Mouse (Mus musculus): ENCODE data around the gene Cyct. TPM values are rescaled to one million over a fixed set of nuclear protein-coding genes. Genes with fewer than 3 reads are reported as not detected.

Gene Cyct
- not detected in 2 replicates for polyA plus RNA-seq (2016; fragmentation: Nextera tagmentation; extraction: Ambion mirVana)

- no peaks in the 10 kb centered on the region for H3K27me3 ChIP-seq (ENCODE audit: insufficient read depth, poor library complexity, severe bottlenecking)
- H3K27ac ChIP-seq, result no peak within 1 kb of the TSS
- 89% methylated on average over 11 of the region's 11 CpGs for WGBS
- no peak within 1 kb of the TSS for H3K4me3 ChIP-seq
- H3K4me1 ChIP-seq (replicated peaks), result no peaks in the 10 kb centered on the region
- H3K36me3 ChIP-seq, result no peaks in the 10 kb centered on the region
- H3K9me3 ChIP-seq, result no peaks in the 10 kb centered on the region
- DNase-seq (ENCODE audit: low spot score), result no peak
Observed at GRCm38 (mm10) chr2:76360226-76360625, at the start of gene Cyct. Gene Cyct (minus strand): TSS chr2:76360450.

- DNase-seq (ENCODE audit: low spot score), result no peak
- 90% methylated on average over 2 of the region's 2 CpGs for WGBS
Observed at GRCm38 (mm10) chr2:76409986-76410385, 49.7 kb upstream of the Cyct start.

GRCm38 (mm10) chr2:76409526-76409925 is 49.3 kb upstream of the Cyct start:
- H3K27ac ChIP-seq, result no peak overlapping the region
- H3K4me3 ChIP-seq, result no peak overlapping the region
- WGBS, result 80% methylated on average over 1 of the region's 1 CpGs
- H3K4me1 ChIP-seq (replicated peaks), result peaks cover 14% of the 10 kb centered on the region
- peaks cover 19% of the 10 kb centered on the region for H3K27me3 ChIP-seq (ENCODE audit: insufficient read depth, poor library complexity, severe bottlenecking)
- H3K36me3 ChIP-seq, result no peaks in the 10 kb centered on the region
- DNase-seq (ENCODE audit: low spot score), result no peak
- H3K9me3 ChIP-seq, result no peaks in the 10 kb centered on the region

More at GRCm38 (mm10) chr2:76409986-76410385, 49.7 kb upstream of the Cyct start:
- H3K4me1 ChIP-seq (replicated peaks), result peaks cover 14% of the 10 kb centered on the region
- no peak overlapping the region for H3K4me3 ChIP-seq
- H3K36me3 ChIP-seq, result no peaks in the 10 kb centered on the region
- no peaks in the 10 kb centered on the region for H3K9me3 ChIP-seq
- peaks cover 15% of the 10 kb centered on the region for H3K27me3 ChIP-seq (ENCODE audit: insufficient read depth, poor library complexity, severe bottlenecking)
- no peak overlapping the region for H3K27ac ChIP-seq

GRCm38 (mm10) chr2:76406937-76407441 is 46.7 kb upstream of the Cyct start:
- under 1% methylated on average over 49 of the region's 49 CpGs for WGBS
- Histone ChIP-seq H3K4me1 (replicated peaks) (peaks cover 14% of the 10 kb centered on the region), H3K27me3 (ENCODE audit: insufficient read depth, poor library complexity, severe bottlenecking) (peaks cover 37% of the 10 kb centered on the region), H3K4me3 (peak overlapping the region; percentile 94), H3K27ac (peak overlapping the region; percentile 90), H3K9me3 (no peaks in the 10 kb centered on the region), H3K36me3 (no peaks in the 10 kb centered on the region)
- peak; percentile 78 for DNase-seq (ENCODE audit: low spot score)

GRCm38 (mm10) chr2:76406151-76406936 is 46.1 kb upstream of the Cyct start, which contains the start of gene Osbpl6:
Gene Osbpl6 (plus strand): TSS chr2:76406508.
- H3K36me3 ChIP-seq, result no peaks in the 10 kb centered on the region
- peak; percentile 77 for DNase-seq (ENCODE audit: low spot score)
- H3K27me3 ChIP-seq (ENCODE audit: insufficient read depth, poor library complexity, severe bottlenecking), result peaks cover 37% of the 10 kb centered on the region
- WGBS, result under 1% methylated on average over 89 of the region's 89 CpGs
- peaks cover 14% of the 10 kb centered on the region for H3K4me1 ChIP-seq (replicated peaks)
- H3K4me3 ChIP-seq, result peak within 1 kb of the TSS; percentile 94
- peak within 1 kb of the TSS; percentile 90 for H3K27ac ChIP-seq
- no peaks in the 10 kb centered on the region for H3K9me3 ChIP-seq

DNA sequence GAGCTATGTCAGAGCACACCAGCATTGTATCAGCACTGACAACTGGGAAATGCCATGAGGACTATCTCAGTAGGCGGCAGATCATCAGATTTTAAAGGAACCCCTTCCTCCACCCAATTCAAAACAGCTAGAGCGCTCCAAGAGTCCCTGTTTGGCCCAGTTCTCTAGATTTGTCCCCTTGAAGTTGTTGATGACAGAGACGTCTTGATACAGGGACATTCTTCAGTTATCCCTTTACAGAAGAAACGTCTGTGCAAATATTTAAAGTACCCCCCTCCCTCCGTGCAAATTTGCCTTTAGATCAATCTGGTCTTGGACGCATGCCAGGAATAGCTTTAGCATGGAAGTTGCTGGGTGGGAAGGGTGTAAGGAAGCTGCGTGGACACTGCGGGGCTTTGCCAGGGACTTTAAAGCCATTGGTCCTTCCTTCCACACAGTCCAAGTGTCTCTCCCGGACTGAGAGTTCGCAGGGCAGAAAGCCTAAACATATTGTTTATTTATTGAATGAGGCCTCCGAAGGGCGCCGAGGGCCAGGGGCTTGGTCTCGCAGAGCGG is 45.4 kb upstream of the Cyct start:
- Histone ChIP-seq H3K4me3 (peak overlapping the region; percentile 94), H3K4me1 (replicated peaks) (peaks cover 14% of the 10 kb centered on the region), H3K36me3 (no peaks in the 10 kb centered on the region), H3K27ac (peak overlapping the region; percentile 90), H3K27me3 (ENCODE audit: insufficient read depth, poor library complexity, severe bottlenecking) (peaks cover 37% of the 10 kb centered on the region), H3K9me3 (no peaks in the 10 kb centered on the region)
- DNase-seq (ENCODE audit: low spot score), result no peak
- 3% methylated on average over 15 of the region's 15 CpGs for whole genome bisulfite sequencing

- peaks cover 24% of the 10 kb centered on the region for H3K27me3 ChIP-seq (ENCODE audit: insufficient read depth, poor library complexity, severe bottlenecking)
- no peak for DNase-seq (ENCODE audit: low spot score)
- H3K4me1 ChIP-seq (replicated peaks), result peaks cover 4% of the 10 kb centered on the region
- no peak overlapping the region for H3K4me3 ChIP-seq
- H3K27ac ChIP-seq, result no peak overlapping the region
- H3K36me3 ChIP-seq, result no peaks in the 10 kb centered on the region
- no peaks in the 10 kb centered on the region for H3K9me3 ChIP-seq
Observed at GRCm38 (mm10) chr2:76400178-76400577, 39.9 kb upstream of the Cyct start.

- Histone ChIP-seq H3K27ac (no peak overlapping the region), H3K4me3 (no peak overlapping the region), H3K36me3 (peaks cover 69% of the 10 kb centered on the region), H3K4me1 (replicated peaks) (no peaks in the 10 kb centered on the region), H3K9me3 (no peaks in the 10 kb centered on the region), H3K27me3 (ENCODE audit: insufficient read depth, poor library complexity, severe bottlenecking) (no peaks in the 10 kb centered on the region)
- no peak for DNase-seq (ENCODE audit: low spot score)
Observed at GRCm38 (mm10) chr2:76386531-76386930, 26.3 kb upstream of the Cyct start.

- Histone ChIP-seq H3K36me3 (peaks cover 98% of the 10 kb centered on the region), H3K27ac (no peak overlapping the region), H3K27me3 (ENCODE audit: insufficient read depth, poor library complexity, severe bottlenecking) (no peaks in the 10 kb centered on the region), H3K4me3 (no peak overlapping the region), H3K9me3 (no peaks in the 10 kb centered on the region), H3K4me1 (replicated peaks) (no peaks in the 10 kb centered on the region)
- no peak for DNase-seq (ENCODE audit: low spot score)
- WGBS, result 95% methylated on average over 19 of the region's 19 CpGs
Observed at GRCm38 (mm10) chr2:76378646-76379045, 18.4 kb upstream of the Cyct start.

GRCm38 (mm10) chr2:76374544-76375206 is 14.4 kb upstream of the Cyct start:
- H3K27me3 ChIP-seq (ENCODE audit: insufficient read depth, poor library complexity, severe bottlenecking), result no peaks in the 10 kb centered on the region
- H3K27ac ChIP-seq, result no peak overlapping the region
- H3K4me3 ChIP-seq, result no peak overlapping the region
- DNase-seq (ENCODE audit: low spot score), result no peak
- peaks cover 14% of the 10 kb centered on the region for H3K4me1 ChIP-seq (replicated peaks)
- 91% methylated on average over 6 of the region's 6 CpGs for WGBS
- peaks cover 80% of the 10 kb centered on the region for H3K36me3 ChIP-seq
- H3K9me3 ChIP-seq, result no peaks in the 10 kb centered on the region

DNA sequence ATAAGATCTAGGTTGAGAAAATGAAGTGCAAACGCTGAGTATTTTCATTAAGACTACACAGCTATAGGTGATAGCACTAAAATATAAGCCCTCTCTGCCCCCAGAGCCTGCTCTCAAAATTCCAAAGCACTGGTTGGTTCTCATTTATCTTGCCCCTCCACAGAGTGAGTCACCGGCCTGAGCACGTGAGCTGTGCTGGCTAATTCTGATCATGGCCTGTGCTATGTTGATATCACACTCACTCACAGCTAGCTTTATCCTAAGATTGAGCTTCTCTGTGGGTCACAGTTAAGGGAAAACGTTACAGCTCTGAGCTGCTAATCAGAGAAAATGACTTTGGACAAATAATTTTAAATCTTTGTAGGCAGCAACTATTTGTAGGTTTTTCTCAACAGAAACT is 12.0 kb upstream of the Cyct start:
- H3K27me3 ChIP-seq (ENCODE audit: insufficient read depth, poor library complexity, severe bottlenecking), result no peaks in the 10 kb centered on the region
- no peak for DNase-seq (ENCODE audit: low spot score)
- H3K4me1 ChIP-seq (replicated peaks), result peaks cover 14% of the 10 kb centered on the region
- H3K4me3 ChIP-seq, result no peak overlapping the region
- 91% methylated on average over 4 of the region's 4 CpGs for WGBS
- no peaks in the 10 kb centered on the region for H3K9me3 ChIP-seq
- H3K36me3 ChIP-seq, result peaks cover 56% of the 10 kb centered on the region
- no peak overlapping the region for H3K27ac ChIP-seq

DNA sequence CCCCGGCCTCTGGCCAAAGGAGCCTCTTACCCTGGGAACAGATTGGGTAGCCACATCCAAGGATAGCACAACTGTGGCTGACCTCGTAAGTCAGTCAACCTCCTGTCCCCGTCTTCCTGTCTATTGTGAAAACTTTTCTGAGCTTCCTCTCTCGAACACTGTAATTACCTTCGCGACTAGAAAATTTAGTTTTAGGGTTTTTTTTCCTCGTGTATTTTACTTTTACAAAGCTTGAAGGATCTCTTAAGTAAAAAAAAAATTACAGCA is 10.3 kb upstream of the Cyct start:
- WGBS, result 4% methylated on average over 7 of the region's 7 CpGs
- DNase-seq (ENCODE audit: low spot score), result no peak
- H3K27ac ChIP-seq, result peak overlapping the region; percentile 92
- H3K4me1 ChIP-seq (replicated peaks), result peaks cover 14% of the 10 kb centered on the region
- H3K36me3 ChIP-seq, result peaks cover 40% of the 10 kb centered on the region
- no peaks in the 10 kb centered on the region for H3K9me3 ChIP-seq
- peak overlapping the region; percentile 78 for H3K4me3 ChIP-seq
- H3K27me3 ChIP-seq (ENCODE audit: insufficient read depth, poor library complexity, severe bottlenecking), result no peaks in the 10 kb centered on the region

Measured in hindbrain, embryonic 10.5 days (tissue).